Mouse (Mus musculus): ENCODE results near the gene Pomgnt1. TPM values are rescaled to one million over a fixed set of nuclear protein-coding genes. Genes with fewer than 3 reads are reported as not detected.

The Pomgnt1 gene
- total RNA-seq (2017): 14.2 and 21.8 TPM in 2 replicates

DNA sequence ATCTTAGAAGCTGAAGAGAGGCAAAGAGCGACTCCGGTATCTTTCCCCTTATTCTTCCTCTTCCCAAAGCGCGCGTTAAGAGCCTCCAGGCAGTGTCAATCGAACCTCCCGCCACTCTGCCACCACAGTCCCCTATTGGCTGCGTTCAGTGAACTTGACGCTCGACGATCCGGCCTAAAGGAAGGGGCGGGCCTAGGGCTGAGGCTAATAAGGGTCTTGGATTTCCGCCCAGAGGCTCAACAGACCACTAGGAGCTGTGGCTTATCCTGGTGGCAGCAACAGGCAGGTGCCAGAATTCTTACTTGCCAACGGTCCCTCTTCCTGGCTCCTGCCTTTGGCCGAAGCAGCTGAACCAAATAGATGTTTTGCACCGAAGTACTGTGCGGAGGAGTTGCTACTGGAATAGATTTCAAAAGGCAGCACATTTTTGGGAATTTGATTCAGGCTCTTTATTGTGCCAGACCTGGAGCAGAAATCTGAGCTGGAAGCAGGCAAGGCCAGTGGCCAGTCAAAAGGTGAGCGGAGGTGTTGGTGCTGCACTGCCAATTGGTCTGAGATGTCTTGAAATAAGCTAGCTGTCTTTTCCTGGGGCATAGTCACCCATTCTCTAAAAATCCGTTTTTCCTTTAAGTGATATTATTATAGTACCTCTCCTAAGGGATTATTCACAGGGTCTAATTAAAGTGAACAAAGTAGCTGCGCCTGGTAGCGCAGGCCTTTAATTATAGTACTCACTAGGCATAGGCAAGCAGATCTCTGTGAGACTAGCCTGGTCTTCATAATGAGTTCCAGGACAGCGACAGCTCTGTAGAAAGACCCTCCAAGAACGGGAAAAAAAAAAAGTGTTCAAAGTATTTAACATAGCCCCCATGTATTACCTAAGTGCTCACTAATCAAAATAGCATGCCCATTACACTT lies at the start of gene Pomgnt1, which contains the start of gene Rad54l:
Gene Pomgnt1, plus strand, starts transcription at position 239 of the 918 bp plus-strand sequence.
Gene Rad54l, minus strand, starts transcription at position 89 of the 918 bp plus-strand sequence.
- ATAC-seq (replicated peaks in 1 of 2; ENCODE audit: insufficient read depth in 1 of 2, low FRiP score in 2 of 2, low TSS enrichment in 1 of 2, low read depth in 1 of 2, poor library complexity in 2 of 2, severe bottlenecking in 2 of 2): peak; percentile 97 to 98

DNA sequence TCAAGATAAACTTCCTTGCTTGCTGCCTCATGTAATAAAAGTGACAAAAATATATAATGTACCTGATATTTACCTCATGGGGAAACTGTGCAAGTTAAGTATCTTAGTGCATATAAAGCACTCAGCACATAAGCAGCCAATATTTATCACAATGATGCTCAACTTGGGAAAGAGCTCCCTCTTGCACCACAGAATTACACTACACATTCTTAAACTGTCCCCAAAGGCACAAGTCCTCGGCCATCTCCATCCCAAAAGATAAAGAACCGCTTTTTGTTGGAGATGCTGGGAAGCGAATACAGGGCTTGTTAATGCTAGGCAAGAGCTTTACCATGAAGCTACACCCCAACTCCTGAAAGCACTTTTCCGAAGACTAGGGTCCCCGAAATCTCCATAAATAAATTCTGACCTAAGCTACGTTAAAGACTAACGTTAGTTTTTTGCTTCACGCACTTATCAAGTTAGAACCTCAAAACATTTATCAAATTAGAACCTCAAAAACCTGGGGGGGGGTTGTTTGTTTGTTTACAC lies 49.4 kb upstream of the Pomgnt1 start:
- ATAC-seq (replicated peaks in 1 of 2; ENCODE audit: insufficient read depth in 1 of 2, low FRiP score in 2 of 2, low TSS enrichment in 1 of 2, low read depth in 1 of 2, poor library complexity in 2 of 2, severe bottlenecking in 2 of 2): no peak

DNA sequence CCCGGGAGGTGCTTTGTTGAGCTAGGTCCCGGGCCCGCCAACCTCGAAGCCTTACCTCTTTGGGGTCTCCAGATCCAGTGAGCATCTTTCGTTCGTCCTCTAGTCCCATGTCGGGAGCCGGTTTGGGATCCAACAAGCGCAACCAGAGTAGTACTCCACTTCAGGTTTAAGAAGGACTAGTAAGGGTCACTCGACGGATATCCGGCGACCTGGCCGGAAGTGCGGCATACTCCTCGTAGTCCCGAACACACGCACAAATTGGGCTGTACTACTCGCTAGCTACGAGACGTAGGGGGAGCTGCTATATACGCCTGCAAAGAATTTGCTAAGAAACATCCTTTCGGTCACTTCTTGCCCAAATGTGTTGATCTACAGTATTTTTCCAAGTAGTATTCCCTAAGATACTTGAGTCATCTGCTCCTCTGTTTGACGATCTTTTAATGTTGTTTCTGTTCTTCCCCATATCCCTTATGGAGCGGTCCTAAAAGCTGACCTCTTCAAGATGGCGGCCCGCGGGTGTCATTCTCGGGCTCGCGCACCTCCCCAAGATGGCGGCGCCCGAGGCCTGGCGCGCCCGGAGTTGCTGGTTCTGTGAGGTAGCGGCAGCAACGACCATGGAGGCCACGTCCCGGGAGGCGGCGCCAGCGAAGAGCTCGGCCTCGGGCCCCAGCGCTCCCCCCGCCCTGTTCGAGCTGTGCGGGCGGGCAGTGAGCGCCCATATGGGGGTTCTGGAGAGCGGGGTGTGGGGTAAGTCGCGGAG lies 48.6 kb upstream of the Pomgnt1 start, which contains the start of the genes Uqcrh and Lrrc41:
Gene Uqcrh, minus strand, starts transcription at position 211 of the 760 bp plus-strand sequence.
Gene Lrrc41, plus strand, starts transcription at position 409 of the 760 bp plus-strand sequence.
- ATAC-seq (replicated peaks in 1 of 2; ENCODE audit: insufficient read depth in 1 of 2, low FRiP score in 2 of 2, low TSS enrichment in 1 of 2, low read depth in 1 of 2, poor library complexity in 2 of 2, severe bottlenecking in 2 of 2): peak; percentile 87 to 89

DNA sequence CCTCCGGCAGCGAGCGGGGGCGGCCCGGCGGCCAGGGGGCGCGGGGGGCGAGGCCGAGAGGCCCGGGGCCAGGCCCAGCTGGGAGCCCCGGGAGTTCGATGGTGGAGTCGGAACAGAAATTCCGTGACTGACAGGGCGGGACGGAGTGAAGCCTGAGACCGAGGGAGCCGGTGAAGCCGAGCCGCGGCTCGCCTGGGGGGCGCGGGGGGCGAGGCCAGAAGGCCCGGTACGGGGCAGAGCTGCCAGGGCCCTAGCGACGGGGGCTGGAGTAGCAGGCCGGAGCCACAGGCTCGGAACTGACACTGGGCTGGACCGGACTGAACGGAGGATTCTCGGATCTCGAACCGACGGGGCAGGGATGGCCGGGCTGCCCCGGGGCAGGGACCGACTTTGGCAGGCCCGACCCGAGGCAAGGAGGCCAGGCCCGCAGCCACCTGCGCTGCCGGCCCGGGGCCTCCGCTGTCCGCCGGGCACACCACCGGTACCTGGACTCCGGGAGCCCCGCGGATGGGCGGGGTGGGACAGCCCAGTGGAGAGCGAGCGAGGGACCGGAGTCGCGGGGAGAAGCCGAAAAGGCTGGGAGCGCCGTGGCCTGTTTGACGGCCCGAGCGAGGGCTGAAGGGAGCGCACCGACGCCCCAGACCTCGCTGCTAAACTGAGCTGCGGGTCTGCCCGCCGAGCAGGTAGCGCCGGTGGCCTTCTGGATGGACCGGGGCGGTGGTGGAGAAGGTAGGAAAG lies 47.8 kb upstream of the Pomgnt1 start:
- ATAC-seq (replicated peaks in 1 of 2; ENCODE audit: insufficient read depth in 1 of 2, low FRiP score in 2 of 2, low TSS enrichment in 1 of 2, low read depth in 1 of 2, poor library complexity in 2 of 2, severe bottlenecking in 2 of 2): peak; percentile 24 to 43; a peak in 1 of 4 replicates

DNA sequence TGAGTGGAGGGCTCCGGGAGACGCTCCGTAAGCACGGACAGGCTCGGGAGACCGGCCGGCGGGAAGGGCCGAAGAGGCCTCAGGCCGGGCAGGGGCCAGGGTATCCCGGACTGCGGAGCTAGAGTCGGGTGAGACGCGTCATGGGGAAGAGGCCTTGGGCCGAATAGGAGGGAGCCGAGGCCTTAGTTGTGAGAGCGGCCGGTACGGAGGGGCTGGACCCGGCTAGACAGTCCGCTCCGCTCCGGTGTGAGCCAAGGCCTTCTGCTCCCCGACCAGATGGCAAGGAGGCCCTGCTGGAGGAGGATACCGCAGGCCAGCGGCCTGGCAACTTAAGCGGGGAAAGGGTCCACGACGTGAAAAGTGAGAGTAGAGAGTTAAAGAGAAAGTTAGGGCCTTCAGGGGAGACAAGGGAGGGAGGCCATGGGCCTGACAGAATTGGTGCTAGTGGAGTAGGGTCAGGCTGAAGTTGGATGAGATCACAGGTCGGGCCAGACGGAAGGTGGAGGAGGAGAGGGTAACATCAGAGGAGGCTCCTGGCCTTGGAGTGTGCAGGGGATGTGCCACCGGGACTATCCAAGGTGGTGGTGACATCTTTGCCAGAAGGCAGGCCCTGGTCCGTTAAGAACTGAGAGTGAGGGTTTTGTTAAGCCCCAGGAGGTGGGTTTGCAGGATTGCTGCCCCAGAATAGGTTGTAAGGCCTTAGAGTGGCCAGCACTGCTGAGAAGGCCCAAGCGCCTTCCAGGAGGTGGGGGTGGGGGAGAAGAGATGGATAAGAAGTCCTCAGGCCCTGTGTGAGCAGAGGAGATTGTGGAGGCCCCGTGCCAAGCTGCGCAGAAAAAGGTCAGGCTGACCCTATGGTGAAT lies 47.0 kb upstream of the Pomgnt1 start:
- ATAC-seq (replicated peaks in 1 of 2; ENCODE audit: insufficient read depth in 1 of 2, low FRiP score in 2 of 2, low TSS enrichment in 1 of 2, low read depth in 1 of 2, poor library complexity in 2 of 2, severe bottlenecking in 2 of 2): peak in 1 of 2 experiments; percentile 16; a peak in 1 of 4 replicates

DNA sequence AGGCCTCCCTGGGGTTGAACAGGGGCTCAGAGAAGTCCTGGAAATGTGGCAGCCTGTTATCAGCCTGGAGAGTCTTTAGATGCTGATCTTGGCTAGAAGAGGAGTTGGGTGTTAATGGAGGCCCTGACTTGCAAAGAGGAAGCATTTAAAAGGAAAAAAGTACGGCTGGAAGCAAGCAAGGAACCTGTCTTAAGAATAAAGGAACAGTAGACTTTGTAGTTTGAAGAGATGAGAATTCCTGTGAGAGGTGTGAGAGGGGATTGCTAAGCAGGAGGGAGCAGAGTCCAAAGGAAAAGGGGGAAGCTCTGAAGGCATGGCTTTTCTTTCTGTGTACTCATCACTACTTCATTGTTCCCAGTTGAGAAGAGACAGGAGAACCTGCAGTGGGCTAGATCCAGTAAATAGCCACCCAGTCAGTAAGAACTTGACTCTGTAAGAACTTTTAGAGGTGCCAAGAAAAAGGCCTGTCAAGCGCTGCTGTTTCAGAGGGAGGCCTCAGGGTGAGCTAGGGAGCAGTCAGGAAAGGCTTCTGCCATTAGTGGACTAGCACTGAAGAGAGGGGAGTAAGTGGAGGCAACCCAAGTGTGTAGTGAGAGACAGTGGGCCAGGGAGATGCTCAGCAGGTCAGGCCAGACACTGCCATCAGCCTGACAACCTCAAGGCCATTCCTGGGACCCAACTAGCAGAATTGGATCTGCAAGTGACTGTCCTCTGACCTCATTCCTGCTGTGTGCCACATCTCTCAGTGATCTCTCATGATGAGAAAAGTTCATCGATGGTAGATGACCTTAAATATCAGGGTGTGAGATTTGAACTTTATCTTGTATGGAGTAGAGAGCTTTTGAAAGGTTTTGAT lies 46.2 kb upstream of the Pomgnt1 start:
- no peak for ATAC-seq (replicated peaks in 1 of 2; ENCODE audit: insufficient read depth in 1 of 2, low FRiP score in 2 of 2, low TSS enrichment in 1 of 2, low read depth in 1 of 2, poor library complexity in 2 of 2, severe bottlenecking in 2 of 2)

DNA sequence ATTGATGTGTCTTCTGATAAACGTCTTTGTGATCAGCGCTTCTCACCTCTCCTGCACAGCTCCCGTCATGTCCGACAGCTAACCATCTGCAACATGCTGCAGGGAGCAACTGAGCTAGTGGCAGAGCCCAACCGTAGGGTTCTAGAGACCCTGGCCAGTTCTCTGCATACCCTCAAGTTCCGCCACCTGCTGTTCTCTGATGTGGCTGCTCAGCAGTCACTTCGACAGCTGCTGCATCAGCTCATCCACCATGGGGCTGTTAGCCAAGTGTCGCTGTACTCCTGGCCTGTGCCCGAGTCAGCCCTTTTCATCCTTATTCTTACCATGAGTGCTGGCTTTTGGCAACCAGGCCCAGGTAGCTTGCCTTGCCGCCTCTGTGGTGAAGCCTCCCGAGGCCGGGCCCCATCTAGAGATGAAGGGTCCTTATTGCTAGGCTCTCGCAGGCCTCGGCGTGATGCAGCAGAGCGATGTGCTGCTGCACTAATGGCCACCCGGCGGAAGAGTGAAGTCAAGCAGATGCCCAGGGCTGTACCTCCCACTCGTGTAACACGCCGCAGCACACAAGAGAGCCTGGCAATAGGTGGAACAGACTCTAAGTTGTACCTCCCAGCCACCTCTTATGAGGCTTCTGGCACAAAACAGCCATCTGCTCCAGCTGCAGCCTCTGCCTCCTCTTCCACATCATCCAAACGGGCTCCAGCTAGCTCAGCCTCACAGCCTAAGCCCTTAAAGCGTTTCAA lies 35.0 kb upstream of the Pomgnt1 start:
- ATAC-seq (replicated peaks in 1 of 2; ENCODE audit: insufficient read depth in 1 of 2, low FRiP score in 2 of 2, low TSS enrichment in 1 of 2, low read depth in 1 of 2, poor library complexity in 2 of 2, severe bottlenecking in 2 of 2): no peak; a peak in 1 of 4 replicates

DNA sequence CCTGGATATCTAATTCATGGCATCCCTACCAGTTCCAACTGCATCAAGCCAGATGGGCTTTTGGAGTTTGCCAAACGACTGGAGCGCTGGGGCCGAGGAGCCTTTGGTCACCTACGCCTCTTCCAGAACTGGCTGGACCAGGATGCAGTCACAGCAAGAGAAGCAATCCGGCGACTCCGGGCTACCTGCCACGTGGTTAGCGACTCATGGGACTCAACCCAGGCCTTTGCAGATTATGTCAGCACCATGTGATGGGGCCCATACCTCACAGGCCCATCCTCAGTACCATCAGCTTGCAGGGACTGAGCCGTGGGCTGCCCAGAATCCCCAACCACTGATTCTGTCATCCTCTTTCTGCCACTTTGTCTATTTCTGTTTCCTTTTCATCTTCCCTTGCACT lies 27.3 kb upstream of the Pomgnt1 start:
- ATAC-seq (replicated peaks in 1 of 2; ENCODE audit: insufficient read depth in 1 of 2, low FRiP score in 2 of 2, low TSS enrichment in 1 of 2, low read depth in 1 of 2, poor library complexity in 2 of 2, severe bottlenecking in 2 of 2): no peak

DNA sequence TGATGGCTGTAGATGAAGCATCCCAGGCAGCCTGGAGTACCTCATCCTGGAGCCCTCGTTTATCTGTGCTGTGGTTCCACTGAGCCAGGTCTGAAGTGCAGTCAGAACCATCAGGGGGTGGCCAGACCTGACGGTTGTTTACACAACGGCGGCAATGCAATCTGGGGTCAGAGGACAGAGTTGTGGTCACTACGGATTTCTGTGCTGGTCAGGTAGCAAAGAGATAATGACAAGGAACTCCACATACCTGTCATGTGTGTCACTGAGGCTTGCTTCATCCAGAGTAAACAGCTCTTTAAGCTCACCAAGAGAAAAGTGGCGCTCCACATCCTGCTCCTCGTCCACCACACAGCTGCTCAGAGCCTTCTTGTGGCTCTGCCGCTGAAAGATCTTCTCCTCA lies 26.4 kb upstream of the Pomgnt1 start:
- no peak for ATAC-seq (replicated peaks in 1 of 2; ENCODE audit: insufficient read depth in 1 of 2, low FRiP score in 2 of 2, low TSS enrichment in 1 of 2, low read depth in 1 of 2, poor library complexity in 2 of 2, severe bottlenecking in 2 of 2)

DNA sequence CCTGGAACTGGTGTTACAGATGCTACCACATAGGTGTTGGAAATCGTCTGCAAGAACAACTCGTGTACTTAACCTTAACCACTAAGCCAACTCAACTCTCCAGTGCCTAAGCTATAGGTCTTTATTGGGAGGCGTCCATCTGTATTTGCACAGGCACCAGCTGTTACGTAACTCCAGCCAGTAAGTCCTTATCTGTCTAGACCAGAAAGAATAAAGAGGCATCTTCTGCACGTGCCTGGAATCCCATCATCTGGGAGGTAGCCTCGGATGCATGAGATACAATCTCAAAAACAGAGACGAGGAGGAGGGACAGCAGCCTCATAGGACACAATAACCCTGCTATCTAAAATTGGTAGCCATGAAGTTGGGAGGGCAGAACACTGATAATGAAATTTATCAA lies 22.7 kb upstream of the Pomgnt1 start:
- no peak for ATAC-seq (replicated peaks in 1 of 2; ENCODE audit: insufficient read depth in 1 of 2, low FRiP score in 2 of 2, low TSS enrichment in 1 of 2, low read depth in 1 of 2, poor library complexity in 2 of 2, severe bottlenecking in 2 of 2)

DNA sequence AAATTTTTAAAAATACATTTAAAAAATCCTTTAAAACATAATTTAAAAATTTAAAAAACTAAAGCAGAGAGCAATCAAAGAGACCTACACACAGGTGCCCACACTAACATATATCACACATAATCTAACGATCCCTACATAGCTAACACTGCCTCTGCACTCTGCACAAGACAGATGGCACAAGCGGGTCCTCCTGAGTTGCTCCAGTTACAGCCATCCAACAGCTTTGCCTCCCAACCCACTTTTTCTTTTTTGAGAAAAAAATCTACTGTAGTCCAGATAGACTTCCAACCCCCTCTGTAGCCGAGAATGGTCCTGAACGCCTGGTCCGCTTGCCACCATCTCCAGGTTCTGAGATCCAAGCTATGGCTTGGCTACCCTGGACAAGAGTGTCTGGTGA lies 18.4 kb upstream of the Pomgnt1 start:
- ATAC-seq (replicated peaks in 1 of 2; ENCODE audit: insufficient read depth in 1 of 2, low FRiP score in 2 of 2, low TSS enrichment in 1 of 2, low read depth in 1 of 2, poor library complexity in 2 of 2, severe bottlenecking in 2 of 2): no peak

DNA sequence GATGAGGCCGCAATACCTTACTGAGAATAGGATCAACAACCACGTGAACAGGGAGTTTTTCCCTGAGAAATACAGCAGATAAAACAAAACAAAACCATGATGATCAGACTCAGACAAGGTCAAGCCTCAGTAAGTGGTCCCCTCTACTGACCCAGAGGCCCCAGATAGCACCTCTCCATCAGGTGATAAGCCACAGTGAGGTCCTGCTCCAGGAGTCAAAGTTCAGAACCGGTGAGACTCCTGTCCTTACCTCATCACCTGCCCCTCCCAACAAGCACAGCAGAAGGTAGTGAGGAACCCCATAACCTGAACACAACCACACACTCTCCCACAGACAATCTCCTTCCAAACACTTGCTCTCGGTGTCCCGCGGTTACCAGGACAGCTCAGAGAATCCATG lies 12.9 kb upstream of the Pomgnt1 start:
- ATAC-seq (replicated peaks in 1 of 2; ENCODE audit: insufficient read depth in 1 of 2, low FRiP score in 2 of 2, low TSS enrichment in 1 of 2, low read depth in 1 of 2, poor library complexity in 2 of 2, severe bottlenecking in 2 of 2): no peak

DNA sequence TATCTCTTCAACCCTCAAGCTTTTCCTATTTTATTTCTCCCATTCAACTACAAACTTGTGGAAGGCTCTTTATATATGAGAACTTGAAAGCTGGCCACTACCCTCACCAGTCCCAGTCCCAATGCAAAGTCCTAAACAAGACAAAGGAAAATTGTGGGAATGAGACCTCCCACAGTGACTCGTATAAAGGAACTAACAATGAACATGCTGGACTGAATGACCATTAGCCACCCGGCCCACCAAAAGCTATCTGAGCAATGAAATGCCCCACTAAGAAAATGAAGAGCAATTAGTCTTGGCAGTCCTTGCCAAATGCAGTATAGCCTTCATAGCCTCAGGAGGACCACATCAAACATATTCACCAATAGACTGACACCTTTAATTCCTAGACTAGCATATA lies 12.2 kb upstream of the Pomgnt1 start:
- ATAC-seq (replicated peaks in 1 of 2; ENCODE audit: insufficient read depth in 1 of 2, low FRiP score in 2 of 2, low TSS enrichment in 1 of 2, low read depth in 1 of 2, poor library complexity in 2 of 2, severe bottlenecking in 2 of 2): no peak

DNA sequence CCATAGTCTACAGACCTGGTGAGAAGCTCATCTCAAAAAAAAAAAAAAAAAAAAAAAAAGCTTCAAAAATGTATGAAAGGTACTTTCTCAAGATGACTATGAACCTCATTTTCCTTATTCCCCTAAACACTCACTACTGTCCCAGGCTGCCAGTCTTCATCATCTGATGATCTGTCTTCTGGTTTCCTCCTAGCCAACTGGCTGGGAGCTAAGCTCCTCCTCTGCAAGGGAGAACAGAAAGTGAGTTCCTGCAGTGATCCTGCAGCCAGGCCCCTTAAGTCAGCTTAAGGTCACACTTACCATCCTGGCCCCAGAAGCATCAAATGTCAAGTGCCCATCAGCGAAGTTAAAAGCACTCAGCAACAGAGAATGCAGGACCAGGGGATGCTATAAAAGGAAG lies 878 bp upstream of the Pomgnt1 start:
- peak in 1 of 2 experiments; percentile 17; a peak in 1 of 4 replicates for ATAC-seq (replicated peaks in 1 of 2; ENCODE audit: insufficient read depth in 1 of 2, low FRiP score in 2 of 2, low TSS enrichment in 1 of 2, low read depth in 1 of 2, poor library complexity in 2 of 2, severe bottlenecking in 2 of 2)

DNA sequence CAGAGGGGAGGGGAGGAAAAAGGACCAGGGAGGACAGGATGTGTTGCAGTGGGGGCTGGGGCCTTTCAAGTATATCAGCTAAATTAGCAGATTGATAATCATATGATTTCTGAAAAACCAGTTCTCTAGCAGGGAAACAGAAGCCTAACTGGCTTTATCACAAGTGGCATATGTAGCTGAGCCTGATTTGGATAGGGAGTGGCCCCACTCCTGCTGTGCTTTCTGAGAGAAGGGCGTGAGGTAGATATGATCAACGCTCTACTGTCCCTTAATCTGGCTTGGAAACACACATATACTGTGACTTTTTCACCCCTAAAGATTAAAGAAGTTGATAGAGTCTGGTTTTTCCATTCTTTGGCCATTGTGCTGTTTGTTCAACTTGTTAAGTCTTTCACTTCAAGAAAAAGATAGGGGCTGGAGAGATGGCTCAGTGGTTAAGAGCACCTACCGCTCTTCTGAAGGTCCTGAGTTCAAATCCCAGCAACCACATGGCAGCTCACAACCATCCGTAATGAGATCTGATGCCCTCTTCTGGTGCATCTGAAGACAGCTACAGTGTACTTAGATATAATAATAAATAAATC lies 2.3 kb downstream of the Pomgnt1 start:
- ATAC-seq (replicated peaks in 1 of 2; ENCODE audit: insufficient read depth in 1 of 2, low FRiP score in 2 of 2, low TSS enrichment in 1 of 2, low read depth in 1 of 2, poor library complexity in 2 of 2, severe bottlenecking in 2 of 2): no peak
